Mouse (Mus musculus): ENCODE data around the gene Cntnap1.
"Not testable (repeated sequence)": the region's sequence is repeated elsewhere in the genome, so short reads cannot be mapped to it uniquely, and the experiment has no call there.

Gene Cntnap1

DNA sequence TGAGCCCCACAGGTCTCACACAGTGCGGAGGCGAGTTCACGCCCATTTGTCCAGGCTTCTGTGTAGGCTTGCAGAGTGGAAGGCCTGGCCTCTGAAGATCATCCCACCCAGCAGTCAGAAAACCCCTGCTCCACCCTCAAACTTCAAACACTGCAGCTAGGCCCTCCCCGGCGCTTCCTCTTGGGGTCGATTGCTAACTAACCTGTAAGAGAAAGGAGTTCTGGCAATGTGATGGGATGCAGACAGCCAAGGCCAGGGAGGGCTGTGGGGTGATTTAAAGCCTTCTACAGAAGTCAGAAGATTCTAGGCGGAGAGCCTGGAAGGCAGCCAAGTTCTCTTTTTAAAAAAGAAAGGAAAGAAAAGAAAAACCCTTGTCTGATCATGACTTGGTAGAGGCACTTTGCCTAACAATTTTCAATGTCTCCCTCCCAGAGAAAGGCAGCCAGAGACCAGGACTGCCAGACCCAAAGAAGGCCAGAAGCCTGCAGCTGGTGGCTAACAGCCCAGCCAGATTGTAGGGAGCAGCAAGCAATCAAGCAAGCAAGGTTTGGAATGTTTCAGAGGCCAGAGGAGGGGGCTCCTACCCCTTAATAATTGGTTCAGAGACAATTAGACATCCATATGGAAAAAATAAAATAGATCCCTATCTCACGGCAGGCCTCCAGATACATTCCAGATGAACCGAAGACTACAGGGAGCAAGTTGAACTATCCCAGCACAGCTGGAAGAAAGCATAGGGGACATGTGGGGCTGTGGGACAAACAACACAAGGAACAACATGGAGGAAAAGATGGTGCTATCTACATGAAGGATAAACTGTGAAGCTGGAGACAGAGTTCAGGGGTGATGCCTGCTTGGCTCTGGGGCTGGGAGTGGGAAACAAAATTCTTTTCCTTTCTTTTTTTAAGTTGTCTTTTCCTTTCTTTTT, 20.9 kb upstream of the Cntnap1 start:
- DNase-seq = no peak

DNA sequence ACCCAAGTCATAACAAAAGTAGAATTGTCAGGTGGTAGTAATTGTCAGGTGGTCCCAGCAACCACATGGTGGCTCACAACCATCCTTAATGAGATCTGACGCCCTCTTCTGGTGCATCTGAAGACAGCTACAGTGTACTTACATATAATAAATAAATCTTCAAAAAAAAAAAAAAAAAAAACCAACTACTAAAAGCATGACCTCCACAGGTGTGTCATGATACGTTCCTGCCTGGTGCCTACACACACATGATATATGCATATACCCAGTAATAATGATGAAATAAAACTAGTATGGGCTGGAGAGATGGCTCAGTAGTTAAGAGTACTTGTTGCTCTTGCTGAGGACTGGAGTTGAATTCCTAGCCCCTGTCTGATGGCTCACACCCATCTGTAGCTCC, 19.3 kb upstream of the Cntnap1 start:
- no peak for DNase-seq

DNA sequence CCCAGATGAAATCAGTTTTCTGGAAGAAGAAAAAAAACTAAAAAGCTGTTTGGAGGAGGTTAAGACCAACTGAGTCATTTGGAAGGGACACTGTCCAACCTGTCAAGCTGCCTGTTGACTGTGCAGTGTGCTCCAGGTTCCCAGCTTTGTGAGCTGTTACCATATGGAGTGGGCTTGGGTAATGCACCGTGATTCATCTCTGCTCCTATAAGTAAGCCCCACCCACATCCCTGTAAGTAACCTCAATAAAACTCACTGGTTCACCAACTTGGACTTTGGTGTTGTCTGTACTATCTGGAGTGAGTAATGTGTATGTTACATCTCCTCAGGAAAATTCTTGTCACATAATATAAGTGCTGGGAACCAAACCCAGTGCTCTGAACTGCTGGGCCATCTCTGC, 17.5 kb upstream of the Cntnap1 start:
- DNase-seq = no peak

DNA sequence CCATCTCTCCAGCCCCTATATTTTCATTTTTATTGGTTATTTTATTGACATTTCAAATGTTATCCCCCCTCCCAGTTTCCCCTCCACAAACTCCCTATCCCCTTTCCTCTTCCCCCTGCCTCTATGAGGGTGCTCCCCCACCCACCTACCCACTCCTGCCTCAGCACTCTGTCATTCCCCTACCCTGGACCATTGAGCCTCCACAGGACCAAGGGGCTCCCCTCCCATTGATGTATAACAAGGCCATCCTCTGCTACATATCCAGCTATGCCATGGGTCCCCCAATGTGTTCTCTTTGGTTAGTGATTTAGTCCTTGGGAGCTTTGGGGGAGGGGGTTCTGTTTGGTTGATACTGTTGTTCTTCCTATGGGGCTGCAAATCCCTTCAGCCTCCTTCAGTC, 15.7 kb upstream of the Cntnap1 start:
- no peak for DNase-seq

DNA sequence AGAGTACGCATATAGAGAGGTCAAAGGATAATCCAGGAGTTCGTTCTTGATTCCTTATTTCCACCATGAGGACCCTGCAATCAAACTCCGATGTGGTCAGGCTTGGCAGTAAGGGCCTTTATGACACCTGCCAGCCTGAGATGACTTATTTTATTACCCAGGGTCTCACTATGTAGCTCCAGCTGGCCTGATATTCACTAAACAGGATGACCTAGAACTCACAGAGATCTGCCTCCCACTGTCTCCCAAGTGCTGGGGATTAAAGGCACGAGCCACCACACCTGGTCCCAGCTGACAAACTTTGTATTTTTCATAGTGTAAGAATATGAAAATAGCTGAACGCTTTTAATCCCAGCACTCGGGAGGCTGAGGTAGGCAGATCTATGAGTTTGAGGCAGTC, 15.2 kb upstream of the Cntnap1 start:
- DNase-seq = no peak

DNA sequence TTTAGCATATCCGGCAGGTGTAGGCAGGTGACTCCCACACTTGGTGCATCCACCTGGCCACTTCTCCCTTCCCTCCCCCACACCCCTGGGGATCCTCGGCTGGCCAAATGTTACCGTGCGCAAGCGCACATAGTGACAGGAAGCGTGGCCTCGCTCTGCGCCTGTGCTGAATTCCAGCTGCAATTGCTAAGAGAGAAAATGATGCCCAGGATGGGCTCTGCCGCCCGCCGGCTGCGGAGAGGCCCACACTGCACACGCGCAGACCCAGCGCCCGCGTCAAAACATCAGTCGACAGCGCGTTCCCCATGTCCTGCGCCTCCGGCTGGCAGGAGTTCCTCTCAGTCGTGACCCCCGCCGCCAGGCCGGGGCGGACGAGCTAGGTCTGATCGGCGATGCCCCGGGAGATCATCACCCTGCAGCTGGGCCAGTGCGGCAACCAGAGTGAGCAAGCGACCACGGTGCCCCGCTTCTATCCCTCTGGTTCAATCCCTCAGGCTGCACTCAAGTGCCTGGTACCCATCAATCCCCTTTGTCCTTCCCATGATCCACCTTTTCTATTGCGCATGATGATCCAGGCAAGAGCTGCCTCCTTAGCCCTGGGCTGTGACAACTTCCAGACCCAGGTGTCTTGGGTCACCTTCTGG, 14.5 kb upstream of the Cntnap1 start, which contains the start of gene Tubg2:
Gene Tubg2 (plus strand): TSS at position 180 of the 644 bp plus-strand sequence.
- DNase-seq = peak; percentile 54

DNA sequence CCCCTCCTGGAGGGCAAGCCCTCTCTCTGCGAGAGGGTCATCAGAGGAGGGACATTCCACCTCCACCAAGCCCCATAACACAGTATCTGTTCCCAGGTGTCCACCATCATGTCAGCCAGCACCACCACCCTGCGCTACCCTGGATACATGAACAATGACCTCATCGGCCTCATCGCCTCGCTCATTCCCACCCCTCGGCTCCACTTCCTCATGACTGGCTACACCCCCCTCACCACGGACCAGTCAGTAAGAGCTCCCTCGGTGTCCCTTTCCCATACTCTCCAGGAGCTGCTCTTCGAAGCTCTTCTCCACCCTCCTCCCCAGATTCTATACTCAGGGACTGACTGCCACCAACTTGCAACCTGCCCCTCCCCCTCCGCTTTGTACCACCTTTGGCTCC, 10.2 kb upstream of the Cntnap1 start:
- not testable (repeated sequence) for DNase-seq

DNA sequence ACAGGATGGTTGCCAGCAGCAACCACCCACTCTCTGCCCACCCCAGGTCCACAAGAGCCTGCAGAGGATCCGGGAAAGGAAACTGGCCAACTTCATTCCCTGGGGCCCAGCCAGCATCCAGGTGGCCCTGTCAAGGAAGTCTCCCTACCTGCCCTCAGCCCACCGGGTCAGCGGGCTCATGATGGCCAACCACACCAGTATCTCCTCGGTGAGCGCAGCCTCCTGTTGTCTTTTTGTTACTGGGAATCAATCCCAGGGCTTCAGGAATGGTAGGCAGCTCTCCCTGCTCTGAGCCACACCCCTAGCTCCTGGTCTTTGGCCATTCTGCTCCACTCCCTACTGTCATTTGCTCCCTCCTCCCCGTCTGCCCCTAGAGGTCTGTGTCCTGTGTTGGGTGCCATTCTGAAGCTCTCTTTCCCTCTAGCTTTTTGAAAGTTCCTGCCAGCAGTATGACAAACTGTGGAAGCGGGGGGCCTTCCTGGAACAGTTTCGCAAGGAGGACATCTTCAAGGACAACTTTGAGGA, 9.3 kb upstream of the Cntnap1 start:
- not testable (repeated sequence) for DNase-seq

DNA sequence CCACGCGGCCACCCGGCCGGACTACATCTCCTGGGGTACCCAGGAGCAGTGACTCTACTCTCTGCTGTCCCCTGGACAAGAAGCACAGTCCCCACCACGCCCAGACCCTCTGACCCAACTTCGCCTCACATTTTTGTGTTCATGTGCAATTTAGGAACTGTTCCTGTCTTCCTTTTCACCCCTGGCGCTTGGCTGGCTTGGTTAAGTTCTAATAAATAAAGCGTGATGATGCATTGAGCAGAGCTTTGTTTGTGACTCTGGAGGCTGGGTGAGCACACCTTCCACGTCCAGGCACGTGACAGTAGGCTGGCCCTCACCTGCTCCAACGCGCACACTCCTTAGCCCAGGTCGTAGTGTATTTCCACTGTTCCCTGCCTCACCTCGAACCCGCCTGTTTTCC, 8.8 kb upstream of the Cntnap1 start:
- no peak for DNase-seq

DNA sequence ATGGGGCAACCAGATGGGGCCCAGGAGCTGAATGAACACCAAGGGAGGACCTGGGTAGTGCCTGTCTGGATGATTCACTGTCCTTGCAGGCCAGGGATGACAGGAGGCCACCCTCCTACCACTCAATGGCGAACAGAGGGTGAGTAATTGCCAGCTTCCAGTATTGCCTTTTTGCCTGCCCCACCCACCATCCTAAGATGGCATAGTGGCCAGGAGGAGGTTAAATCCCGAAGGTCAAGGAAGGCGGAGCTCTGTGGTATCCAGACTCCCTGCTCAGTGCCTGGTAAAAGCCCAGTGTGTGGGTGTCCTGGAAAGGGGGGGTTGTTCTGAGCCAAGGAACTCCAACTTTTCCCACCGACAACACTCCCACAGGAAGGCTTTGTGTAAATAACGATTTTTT, 8.0 kb upstream of the Cntnap1 start:
- DNase-seq = no peak

DNA sequence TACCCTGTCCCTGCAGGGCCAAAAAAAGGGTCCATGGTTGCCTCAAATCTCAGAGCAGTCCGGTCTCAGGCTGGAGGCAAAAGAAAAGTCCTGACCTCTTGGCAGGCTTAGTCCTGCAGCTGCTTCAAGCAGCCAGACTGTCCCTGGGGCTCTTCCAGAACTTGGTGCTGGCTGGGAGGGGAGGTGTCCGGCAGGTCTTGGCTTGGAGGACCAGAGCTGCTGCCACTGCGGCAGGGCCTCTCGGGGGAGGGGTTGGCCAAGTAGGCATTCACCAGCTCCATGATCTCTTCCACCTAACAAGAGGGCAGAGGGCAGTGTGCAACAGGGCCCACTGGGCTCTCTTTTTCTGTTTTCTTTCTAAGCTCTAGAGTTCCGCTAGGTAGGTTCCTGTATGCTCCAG, 7.6 kb upstream of the Cntnap1 start:
- peak; percentile 80 for DNase-seq

DNA sequence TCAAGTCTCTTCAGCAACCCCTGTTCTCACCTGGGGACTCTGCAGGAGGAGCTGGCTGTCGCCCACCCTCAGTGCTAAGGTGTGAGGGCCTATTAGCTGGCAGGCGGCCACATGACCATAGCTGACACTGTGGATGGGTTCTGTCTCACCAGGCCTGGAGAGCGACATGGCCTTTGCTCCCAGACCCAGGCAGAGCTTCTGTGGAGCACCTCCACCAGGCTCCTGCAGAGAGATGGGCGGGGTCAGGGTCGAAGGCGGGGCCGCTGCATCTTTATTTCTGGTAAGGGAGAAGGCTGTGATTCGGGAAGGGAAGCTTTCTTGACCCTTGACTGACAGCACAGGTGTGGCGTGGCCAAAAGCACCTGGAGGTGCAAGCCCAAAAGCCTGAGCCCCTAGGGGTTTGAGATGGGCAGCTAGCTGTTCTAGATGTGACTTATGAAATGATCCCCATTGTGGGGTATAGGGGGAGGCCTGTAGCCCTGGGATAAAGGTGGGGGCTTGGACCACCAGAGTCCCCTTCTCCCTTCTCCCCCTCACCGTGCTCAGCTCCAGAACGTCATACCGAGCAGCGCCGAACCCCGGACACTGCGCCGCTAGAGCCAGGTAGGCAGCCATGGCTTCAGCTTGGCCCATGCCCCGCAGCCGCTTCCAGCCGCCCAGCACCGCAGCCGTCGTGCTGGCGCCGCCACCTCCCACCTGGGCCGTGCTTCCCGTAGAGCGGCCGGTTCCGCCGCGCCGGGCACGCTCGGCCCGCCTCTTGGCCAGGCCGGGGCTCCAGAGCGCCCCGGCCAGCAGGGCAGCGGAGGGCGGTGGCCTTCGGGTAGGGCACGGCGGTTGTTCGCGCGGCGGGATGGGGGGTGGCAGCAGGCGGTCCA, 6.6 kb upstream of the Cntnap1 start:
- DNase-seq = peak; percentile 72

DNA sequence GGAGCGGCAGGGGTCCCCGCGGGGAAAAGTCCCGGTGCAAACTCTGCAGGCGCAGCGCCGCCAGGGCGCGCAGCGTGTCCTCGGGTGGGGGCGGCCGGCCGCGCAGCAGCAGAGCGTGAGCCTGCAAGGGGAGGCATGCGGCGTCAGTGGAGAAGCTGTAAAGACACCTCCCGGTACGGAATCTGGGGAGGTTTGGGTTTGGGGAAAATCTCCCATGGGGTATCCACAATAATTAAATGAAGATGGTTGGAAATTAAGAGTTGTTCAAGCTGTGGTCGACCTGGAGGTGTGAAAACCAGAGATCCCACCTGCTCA, 6.0 kb upstream of the Cntnap1 start:
- DNase-seq = no peak

DNA sequence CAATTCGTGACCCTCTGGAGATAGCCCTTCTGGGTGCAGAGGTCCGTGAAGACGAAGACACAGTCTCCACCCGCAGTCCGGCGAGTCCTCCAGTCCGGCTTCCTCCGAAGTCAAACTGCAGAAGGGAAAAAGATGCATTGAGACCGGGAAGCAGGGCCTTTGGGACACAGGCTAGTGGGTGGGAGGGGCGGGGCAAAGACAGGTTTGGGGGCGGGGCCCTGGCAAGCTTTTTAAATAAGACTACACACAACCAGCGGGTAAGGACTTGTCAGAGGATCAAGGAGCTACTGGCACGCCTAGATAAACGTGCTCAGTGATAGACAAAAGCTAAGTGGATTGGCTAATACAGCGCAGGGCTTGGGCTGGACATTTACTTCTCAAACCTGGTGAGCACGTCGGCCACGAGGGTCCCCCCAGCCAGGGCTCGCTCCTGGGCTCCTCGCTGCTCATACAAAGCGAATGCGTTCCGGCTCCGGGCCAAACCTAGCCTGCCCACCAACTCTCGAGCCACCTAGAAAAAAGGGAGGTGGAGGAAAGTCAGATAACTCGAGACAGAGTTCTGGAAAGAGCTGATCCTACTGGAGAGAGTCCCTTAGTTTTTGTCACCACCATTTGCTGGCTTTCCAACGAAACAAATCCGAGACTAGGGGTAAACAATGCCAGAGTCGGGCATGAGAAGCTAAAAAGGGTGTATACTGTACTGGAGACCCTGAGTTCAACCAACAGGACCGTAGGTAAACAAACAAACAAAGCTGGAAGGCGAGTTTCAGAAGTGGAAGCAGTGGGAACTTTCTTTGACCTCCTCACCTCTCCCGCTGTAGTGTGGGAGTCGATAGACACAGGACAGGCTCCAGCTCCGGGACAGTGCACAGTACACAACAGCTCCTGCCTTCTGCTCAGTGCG, 5.4 kb upstream of the Cntnap1 start:
- DNase-seq = no peak

DNA sequence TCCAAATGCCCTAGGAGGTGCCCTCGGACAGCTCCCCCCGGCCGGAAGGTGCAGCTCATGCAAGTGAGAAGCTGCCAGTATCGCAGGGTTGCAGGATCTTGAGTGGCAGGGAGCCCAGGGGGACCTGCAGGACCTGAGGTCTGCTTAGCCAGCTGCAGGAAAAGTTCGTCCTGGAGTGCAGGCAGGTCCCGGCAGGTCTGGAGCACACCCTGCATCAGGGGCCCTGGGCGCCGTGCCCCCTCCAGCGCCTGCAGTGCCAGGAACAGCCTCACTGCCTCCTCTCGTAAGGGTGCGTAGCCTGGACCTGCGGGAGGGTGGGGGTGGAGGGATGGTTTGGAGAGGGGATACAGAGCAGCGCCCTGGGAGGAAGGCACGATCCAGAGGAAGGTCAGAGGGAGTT, 4.0 kb upstream of the Cntnap1 start:
- no peak for DNase-seq

DNA sequence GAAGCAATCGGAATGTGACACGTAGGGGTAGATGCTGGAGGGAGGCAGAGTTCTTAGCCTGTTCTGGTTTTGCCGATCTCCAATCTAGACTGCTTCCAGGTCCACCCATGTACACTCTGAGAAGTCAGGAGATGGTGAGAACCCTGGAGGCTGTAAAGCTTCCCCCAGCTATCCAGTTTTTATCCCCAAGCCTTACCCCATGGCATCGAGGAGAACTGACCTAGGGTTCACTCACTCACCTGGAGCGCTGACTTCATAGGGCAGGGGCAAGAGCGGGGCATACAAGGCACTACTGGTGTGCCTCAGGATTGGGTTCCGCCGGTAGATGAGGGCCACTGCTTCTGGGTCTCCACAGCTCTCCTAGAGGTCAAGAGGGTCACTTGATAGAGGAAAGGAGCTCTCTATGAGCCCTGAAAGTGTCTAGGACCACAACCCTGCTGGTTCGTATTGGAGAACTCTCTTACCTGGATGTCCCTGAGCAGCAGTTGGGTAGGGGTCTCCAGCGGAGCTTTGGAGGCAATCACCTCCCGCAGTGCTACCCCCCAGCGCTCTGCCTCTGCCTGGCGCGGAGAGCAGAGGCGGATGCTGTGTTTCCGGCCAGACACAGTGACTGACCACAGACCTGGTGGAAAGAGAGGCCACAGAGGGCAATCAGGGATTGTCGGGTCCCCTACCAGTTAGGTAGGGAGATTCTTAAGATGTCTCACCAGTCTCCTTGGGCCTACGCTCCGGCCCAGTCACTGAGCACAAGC, 2.9 kb upstream of the Cntnap1 start:
- DNase-seq = no peak

DNA sequence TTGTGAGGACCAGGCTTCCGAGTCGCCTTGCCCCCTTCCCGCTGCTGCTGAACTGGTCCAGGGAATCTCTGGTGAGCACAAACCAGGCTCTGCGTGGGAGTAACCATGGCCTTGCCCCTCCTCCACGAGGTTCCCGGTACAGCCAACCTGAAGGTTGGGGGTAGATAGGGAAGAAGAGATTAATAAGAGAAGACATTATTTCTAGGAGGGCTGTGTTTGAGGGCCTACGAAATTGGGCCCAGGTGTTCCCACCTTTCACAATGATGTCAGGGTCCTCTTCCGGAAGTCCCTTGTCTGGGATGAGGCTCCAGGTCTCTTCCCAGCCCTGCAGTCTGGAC, 2.4 kb upstream of the Cntnap1 start:
- no peak for DNase-seq

DNA sequence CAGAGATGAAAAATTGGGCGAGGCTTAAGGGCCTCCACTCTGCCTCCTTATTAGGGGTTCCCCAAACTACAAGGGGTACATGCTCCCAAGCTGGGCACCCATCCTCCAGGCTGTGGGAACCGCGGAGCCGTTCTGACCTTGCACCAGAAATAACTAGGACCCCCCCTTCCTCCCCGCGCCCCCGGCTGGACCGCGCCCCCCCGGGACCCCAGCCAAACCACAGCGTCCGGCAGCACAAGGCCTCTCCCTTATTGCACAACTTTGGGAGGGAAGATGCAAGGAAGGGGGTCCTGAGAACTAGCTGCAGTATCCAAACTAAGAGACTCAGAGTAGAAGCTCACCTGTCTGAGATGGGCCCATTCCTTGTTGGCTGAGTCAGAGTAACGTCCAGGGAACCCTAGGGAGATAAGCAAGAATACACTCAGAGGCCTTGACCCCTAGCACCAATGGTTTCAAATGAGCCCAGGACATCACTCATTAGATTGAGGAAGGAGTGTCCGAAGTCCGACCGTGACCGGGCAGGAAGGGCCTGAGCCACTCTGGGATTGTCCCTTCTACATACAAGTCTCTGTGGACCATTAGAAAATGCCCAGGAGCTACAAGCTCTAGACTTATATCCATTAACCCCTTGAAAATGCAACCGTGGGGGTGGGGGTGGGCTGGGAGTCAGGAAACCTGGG, 1.9 kb upstream of the Cntnap1 start:
- DNase-seq = no peak

DNA sequence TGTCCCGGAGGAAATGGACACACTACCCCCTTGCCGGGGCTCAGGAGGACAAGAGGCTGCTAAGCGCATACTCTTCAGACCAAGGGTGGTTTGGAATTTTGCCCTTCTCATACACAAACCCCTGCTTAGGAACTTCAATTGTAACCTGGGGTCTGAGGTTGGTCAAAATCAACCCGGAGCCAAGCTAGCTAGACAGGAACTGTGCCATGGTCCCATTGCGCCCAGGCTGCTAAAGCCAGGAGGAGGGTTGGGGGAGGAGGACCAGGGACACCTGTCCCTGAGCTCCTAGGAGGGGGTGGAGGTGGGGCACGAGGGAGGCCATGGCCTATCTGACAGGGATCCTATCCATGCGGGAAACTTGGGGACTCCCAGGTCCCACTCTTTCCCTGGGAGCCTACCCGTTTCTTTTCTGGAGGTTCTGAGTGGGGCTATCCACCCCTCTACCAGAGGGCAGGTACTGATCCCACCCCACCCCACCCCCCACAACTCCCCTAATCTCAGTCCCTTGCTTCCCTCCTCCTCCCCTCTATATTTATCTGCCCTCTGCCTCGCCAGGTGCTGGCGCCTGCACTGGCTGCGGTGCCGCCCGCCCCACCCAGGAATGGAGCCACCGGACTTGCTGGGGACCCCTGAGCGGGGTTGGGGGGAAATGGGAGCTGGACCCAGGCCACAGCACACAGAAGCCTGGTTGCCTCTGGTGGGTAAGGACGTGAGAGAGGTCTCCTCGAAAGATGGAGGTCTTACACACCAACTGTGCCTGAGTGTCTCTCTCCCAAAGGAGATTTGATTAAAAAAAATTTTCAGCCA, 819 bp upstream of the Cntnap1 start:
- no peak for DNase-seq

Measured in kidney, adult 9 months (tissue).